Mouse (Mus musculus): Measurements from ENCODE around the gene Insm2. TPM values are rescaled to one million over a fixed set of nuclear protein-coding genes. Genes with fewer than 3 reads are reported as not detected.

Gene Insm2
- total RNA-seq, 2 experiments from 2014 or later = not detected

- no peak for DNase-seq
Observed at GRCm38 (mm10) chr12:55607902-55608301, 8.7 kb downstream of the Insm2 start.

GRCm38 (mm10) chr12:55610812-55611211 is 11.6 kb downstream of the Insm2 start:
- DNase-seq = no peak

DNA sequence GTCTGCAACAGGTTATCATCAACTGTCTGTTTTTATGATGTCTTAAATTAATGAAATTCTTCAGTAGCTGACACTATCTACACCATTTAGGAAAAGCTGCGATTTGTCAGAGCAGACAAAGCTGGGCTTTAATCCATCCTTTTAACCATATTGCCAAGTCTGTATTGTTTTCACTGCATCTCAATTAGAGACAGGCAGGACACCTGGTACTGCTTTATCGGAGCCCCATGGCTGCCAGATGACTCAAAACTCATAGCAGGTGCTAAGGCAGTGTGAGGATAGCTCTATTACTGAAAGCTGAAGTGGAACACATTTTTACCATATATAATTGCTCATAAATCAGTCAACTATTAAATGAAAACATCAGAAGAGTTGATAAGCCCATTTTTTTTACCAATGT is 21.1 kb downstream of the Insm2 start:
- no peak for DNase-seq

DNA sequence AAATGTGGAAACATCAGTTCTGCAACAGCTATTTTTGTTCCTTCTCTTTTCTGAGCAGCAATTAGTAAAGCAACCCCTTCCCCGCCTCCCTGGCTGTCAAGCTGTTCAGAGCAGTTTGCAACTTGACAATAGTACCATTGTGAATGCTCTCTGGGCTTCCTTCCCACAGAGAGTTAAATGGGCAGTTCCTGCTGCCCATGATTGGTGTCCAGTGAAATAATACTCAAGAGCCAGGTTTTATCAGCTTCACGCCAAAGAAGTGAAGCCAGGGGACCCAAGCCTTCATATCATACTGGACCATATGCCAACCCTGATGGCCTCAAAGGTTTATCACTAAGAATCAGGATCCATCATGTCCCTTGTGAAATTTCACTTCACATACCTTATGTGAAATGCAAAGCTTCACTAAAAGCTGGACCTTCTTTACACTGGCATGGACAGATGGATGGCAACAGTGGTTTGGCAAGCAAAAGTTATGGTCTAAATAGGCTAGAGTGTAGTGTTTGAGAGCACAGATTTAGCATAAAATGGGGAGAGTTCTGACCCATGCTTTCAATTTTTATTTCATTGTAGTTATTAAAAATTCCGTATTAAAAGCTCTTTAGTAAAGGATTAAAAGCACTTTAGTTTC is 23.5 kb downstream of the Insm2 start:
- no peak for DNase-seq

DNA sequence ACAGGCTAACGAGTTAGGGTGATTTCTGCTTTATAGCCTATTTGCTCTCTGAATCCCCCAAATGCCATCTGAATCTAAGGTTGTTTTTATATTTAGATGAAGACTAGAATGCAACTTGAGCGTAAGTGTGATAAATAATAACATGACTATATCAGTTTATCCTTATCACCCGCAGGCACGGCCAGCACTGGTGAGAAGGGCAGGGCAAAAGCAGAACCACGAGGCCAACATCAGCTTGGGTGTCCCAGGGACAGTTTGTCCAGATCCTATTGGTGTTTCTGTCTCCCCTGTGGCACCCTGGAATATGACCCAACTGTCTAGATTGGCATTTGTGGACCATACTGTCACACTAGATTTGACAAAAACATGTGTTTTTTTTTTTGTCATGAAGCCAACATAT is 24.0 kb downstream of the Insm2 start:
- no peak for DNase-seq

DNA sequence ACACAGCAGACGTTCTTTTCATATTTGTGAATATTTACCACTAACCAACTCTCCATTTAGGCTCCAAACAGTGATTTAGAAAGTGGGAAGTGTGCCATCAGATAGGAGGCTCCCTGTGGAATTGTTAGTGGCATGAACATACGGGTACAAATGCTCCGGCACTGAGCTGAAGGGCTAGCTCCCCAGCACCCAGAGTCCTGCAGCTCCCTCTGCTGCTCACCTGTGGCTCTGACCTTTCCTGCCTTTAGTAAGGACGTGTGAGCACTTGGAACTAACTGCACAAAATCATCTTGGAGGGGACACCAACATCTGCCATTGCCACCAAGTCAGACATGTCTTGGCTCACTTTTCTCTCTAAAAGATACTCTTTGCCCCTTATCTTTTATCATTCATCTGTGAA is 27.5 kb downstream of the Insm2 start:
- no peak for DNase-seq

DNA sequence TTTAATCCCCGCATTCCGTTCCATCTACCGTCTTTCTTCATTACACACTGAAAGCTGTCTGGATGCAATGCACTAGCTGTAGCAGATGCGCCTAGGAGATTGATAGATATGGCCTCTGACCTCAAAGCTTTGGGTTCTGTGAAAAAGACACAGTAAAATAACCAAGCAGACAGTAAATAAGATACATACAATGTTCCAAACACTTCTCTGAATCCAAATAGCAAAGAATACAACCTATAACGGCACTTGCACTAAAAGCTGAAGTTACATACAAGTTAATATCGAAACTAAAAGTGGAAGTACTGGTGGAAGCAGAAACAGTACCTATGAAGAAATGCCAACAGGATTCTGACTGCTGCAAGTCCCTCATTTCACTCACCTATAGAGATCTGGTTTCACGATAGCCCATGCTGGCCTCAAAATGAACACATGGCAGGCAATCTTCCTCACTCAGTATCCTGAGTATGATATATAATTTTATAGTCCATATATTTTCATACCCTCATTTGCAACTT is 48.8 kb downstream of the Insm2 start:
- no peak for DNase-seq

Other genes starting within 250 kb of the Insm2 start
- gene Psma6, start 215.2 kb upstream of the Insm2 start, total RNA-seq (2021) = 100 to 1,000 TPM; 140 to 155 TPM
- 10 to 100 TPM; 17.8 to 20.8 TPM for gene Nfkbia, start 106.8 kb upstream of the Insm2 start, total RNA-seq (2021)
- under 1 TPM in 1 of 2 experiments, not detected in 1; 0.20 TPM for gene Aldoart2, start 34.2 kb upstream of the Insm2 start, total RNA-seq (2021)
- gene Ralgapa1, start 221.7 kb downstream of the Insm2 start, total RNA-seq (2021) = 10 to 100 TPM; 35.2 to 38.6 TPM
- gene Brms1l, start 236.9 kb downstream of the Insm2 start, total RNA-seq (2021) = 10 to 100 TPM; 15.6 to 17.0 TPM

Measured in gastrocnemius, postnatal 25 days (tissue).